In the genomic region with DNA sequence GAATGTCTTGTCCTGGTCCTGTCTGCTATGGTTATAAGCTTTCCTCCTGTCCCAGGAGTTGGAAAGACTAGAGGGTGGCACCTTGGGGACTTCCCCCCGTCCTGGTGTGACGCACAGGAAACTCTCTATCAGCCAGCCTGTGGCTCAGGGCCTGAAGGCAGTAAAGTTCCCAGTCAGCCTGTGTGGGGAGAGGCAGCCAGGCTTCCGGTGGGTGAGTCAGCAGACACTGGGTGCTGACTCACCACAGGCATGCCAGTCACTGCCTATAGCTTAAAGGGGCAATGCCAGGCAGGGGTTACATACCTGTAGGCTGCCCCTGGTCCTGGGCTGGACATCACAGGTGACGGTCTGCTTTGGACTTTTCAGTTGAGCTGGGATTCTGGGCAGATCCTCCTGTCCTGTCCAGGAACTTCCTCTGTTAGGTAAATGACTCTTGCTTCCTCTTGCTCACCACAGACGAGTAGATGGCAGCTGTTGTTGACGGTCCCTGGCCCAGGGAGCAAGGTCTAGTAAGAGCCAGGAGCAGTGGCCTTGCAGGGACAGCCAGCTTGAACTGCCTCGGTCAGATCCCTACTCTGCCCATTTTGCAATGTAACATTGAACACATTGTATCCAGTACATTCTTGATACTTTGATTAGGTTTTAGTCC, we compare ENCODE assay signal across 9 mouse cellular contexts. TPM values are rescaled to one million over a fixed set of nuclear protein-coding genes. Genes with fewer than 3 reads are reported as not detected.
A peak's percentile ranks its signal among the peaks of the same experiment; 100 is the strongest.
DNase-seq lines count a peak whose midpoint lies in the region; ATAC-seq and TF ChIP-seq lines count a peak whose summit lies in the region.
"Had no signal": no experiment of that assay in that cellular context is flagged by ENCODE, and none has a peak within 500 bp of the region (broad histone marks: within the 10 kb centered on the region; RNA-seq: fewer than 3 reads in every experiment).

No protein-coding gene starts in this region.

- intact Hi-C loops in heart, postnatal 10 days (cut with DNase I), result loop anchor here (10.0 kb wide), 1 partner anchor 329 kb away; the partner anchor contains the start of gene Aldh3a2
- intact Hi-C loops in left cerebral cortex, postnatal 25 days (cut with DNase I), result loop anchor here (10.0 kb wide), 1 partner anchor 241 kb away; the partner anchor contains the start of gene Llgl1

- H3K4me3 ChIP-seq in embryonic fibroblast, embryonic 13.5 days (ENCODE audit: insufficient read depth, low read length), result no peak overlapping the region
- H3K4me3 ChIP-seq in hindbrain, embryonic 13.5 days, result no peak overlapping the region
- H3K4me3 ChIP-seq: neural tube, embryonic 13.5 days had no signal

- ATAC-seq in megakaryocyte progenitor cell, adult 5-6 weeks (replicated peaks; ENCODE audit: poor library complexity), result peak; percentile 81
- no peak for ATAC-seq in hindbrain, embryonic 13.5 days (ENCODE audit: low FRiP score)

- no peak for TF ChIP-seq CTCF in embryonic fibroblast, embryonic 13.5 days (IDR thresholded peaks at IDR 0.05; ENCODE audit: borderline replicate concordance, insufficient read depth, low read length)

- WGBS in hindbrain, embryonic 13.5 days, result 81% methylated on average over 7 of the region's 7 CpGs

- H3K4me1 ChIP-seq in embryonic fibroblast, embryonic 13.5 days (ENCODE audit: control insufficient read depth, insufficient read depth, low read length), result peaks cover 11% of the 10 kb centered on the region
- H3K4me1 ChIP-seq in hindbrain, embryonic 13.5 days (replicated peaks), result peaks cover 46% of the 10 kb centered on the region

- no peak overlapping the region for H3K4me2 ChIP-seq in hindbrain, embryonic 13.5 days
- H3K4me2 ChIP-seq: neural tube, embryonic 13.5 days had no signal

- H3K27me3 ChIP-seq in hindbrain, embryonic 13.5 days, result no peaks in the 10 kb centered on the region

- DNase-seq in 3134 (ENCODE audit: extremely low read depth, insufficient read length, low spot score), result peak; percentile 87
- peak; percentile 75 for DNase-seq in MN1 (ENCODE audit: low spot score)
- peak; percentile 77 to 80 for DNase-seq in heart, postnatal 10 days
- DNase-seq in left cerebral cortex, postnatal 25 days (ENCODE audit: low spot score in 2 of 2), result peak; percentile 48 to 83
- DNase-seq in thymus, postnatal 14 days, result peak; percentile 74

- H3K9ac ChIP-seq in hindbrain, embryonic 13.5 days, result no peak overlapping the region
- H3K9ac ChIP-seq: neural tube, embryonic 13.5 days had no signal

- no peaks in the 10 kb centered on the region for H3K9me3 ChIP-seq in hindbrain, embryonic 13.5 days
- H3K9me3 ChIP-seq: neural tube, embryonic 13.5 days had no signal

- H3K27ac ChIP-seq in embryonic fibroblast, embryonic 13.5 days (ENCODE audit: insufficient read depth, low read length), result peak overlapping the region; percentile 43
- no peak overlapping the region for H3K27ac ChIP-seq in hindbrain, embryonic 13.5 days
- H3K27ac ChIP-seq: neural tube, embryonic 13.5 days had no signal

- H3K36me3 ChIP-seq in hindbrain, embryonic 13.5 days, result peaks cover 5% of the 10 kb centered on the region; the same call in 1 of the 2 replicates
- H3K36me3 ChIP-seq: neural tube, embryonic 13.5 days had no signal

- TF ChIP-seq POLR2A in embryonic fibroblast, embryonic 13.5 days (IDR thresholded peaks at IDR 0.05; ENCODE audit: low read depth, low read length), result 0 out of 2 replicates have a peak, but pooled peaks have one; percentile 8

RNA-seq across cellular contexts. Expression of gene Map2k3, which starts 3.6 kb away (rescaled TPM):
- 53.3 and 59.2 TPM in 2 replicates for polyA plus RNA-seq in embryonic fibroblast, embryonic 13.5 days (2011; ENCODE audit: insufficient read length, low read depth, missing spikeins)
- total RNA-seq in heart, postnatal 10 days (2021), result 10 to 100 TPM; 56.2 to 57.1 TPM
- total RNA-seq in left cerebral cortex, postnatal 25 days (2021), result 10 to 100 TPM; 14.0 to 14.1 TPM
- total RNA-seq in megakaryocyte progenitor cell, adult 5-6 weeks (2015), result 29.9 and 32.7 TPM in 2 replicates
- 13.5 and 17.5 TPM in 2 replicates for total RNA-seq in megakaryocyte progenitor cell, adult 5-6 weeks (2017)
- 30.0 and 30.4 TPM in 2 replicates for polyA plus RNA-seq in hindbrain, embryonic 13.5 days (2015; fragmentation: Nextera tagmentation; extraction: Ambion mirVana)

RNA-seq across cellular contexts. Expression of gene Natd1, which starts 20.9 kb away (rescaled TPM):
- 11.7 and 15.1 TPM in 2 replicates for polyA plus RNA-seq in embryonic fibroblast, embryonic 13.5 days (2011; ENCODE audit: insufficient read length, low read depth, missing spikeins)
- total RNA-seq in heart, postnatal 10 days (2021), result 10 to 100 TPM; 18.1 to 24.2 TPM
- 10 to 100 TPM; 10.3 to 11.1 TPM for total RNA-seq in left cerebral cortex, postnatal 25 days (2021)
- 2.2 and 2.3 TPM in 2 replicates for total RNA-seq in megakaryocyte progenitor cell, adult 5-6 weeks (2015)
- 0.67 and 0.98 TPM in 2 replicates for total RNA-seq in megakaryocyte progenitor cell, adult 5-6 weeks (2017)
- 36.1 and 36.8 TPM in 2 replicates for polyA plus RNA-seq in hindbrain, embryonic 13.5 days (2015; fragmentation: Nextera tagmentation; extraction: Ambion mirVana)

RNA-seq across cellular contexts. Expression of gene Tmem11, which starts 56.4 kb away (rescaled TPM):
- polyA plus RNA-seq in embryonic fibroblast, embryonic 13.5 days (2011; ENCODE audit: insufficient read length, low read depth, missing spikeins), result 31.9 and 34.2 TPM in 2 replicates
- 10 to 100 TPM; 37.2 to 38.3 TPM for total RNA-seq in heart, postnatal 10 days (2021)
- total RNA-seq in left cerebral cortex, postnatal 25 days (2021), result 10 to 100 TPM; 28.5 to 28.7 TPM
- 23.9 and 30.3 TPM in 2 replicates for total RNA-seq in megakaryocyte progenitor cell, adult 5-6 weeks (2015)
- total RNA-seq in megakaryocyte progenitor cell, adult 5-6 weeks (2017), result 66.9 and 71.3 TPM in 2 replicates
- polyA plus RNA-seq in hindbrain, embryonic 13.5 days (2015; fragmentation: Nextera tagmentation; extraction: Ambion mirVana), result 54.9 and 55.3 TPM in 2 replicates
